Mouse (Mus musculus) heart, adult 2 months (tissue): ENCODE data around the gene Tigd3.

Source experiments
- CTCF ChIP-seq: fragments of 200-600 bp; IDR thresholded peaks from 2 replicates; pipeline ENCODE4 v1.8.1; 2022; ENCODE audit warnings: antibody characterized with exemption, mild to moderate bottlenecking, moderate library complexity
- EP300 ChIP-seq: fragments of 200-500 bp; IDR thresholded peaks from 2 replicates; pipeline ENCODE4 v1.6.1; 2011; ENCODE audit warnings: low read depth, low read length, control low read depth; ENCODE audit not compliant: insufficient read depth
- POLR2A ChIP-seq: fragments of 200-500 bp; IDR thresholded peaks from 2 replicates; pipeline ENCODE4 v1.6.1; 2011; ENCODE audit warnings: mild to moderate bottlenecking, low read depth, low read length, control low read depth; ENCODE audit not compliant: insufficient read depth

DNA sequence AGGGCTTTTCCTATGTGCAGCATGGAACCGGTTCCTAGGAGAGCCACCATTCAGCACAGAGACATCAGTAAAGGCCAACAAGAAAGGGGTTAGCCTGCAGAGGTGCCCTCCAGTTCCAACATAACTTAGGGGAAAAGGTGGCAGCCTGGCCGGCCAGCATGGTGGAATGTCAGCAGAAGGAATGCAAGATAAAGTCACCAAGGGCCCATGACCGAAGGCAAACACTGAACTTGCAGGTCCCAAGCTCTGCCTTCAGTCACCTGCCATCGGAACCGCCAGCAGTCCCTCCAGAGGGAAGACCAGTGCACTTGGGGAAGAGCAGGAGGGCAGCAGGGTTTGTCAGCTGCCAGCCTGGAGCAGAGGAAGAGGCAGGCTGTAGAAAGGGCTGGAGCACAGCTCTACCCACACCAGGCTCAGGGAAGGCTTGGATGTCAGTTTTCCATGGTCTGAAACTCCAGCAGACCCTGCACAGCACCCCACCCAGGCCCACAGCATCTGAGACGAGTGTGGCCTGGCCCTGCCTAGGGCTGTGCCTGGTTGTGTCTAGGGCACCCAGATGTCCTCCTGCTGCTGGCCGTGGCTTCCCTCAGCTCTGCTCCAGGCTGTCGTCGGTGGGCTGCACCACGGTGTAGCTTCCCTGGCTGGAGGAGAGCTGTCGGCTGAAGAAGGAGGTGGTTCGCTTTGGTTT lies 41.8 kb downstream of the Tigd3 start:
- TF ChIP-seq EP300 (no peak), CTCF (no peak), POLR2A (no peak)
